Mouse (Mus musculus) lung, postnatal 0 days (tissue): Measurements from ENCODE around the gene Gal3st1. TPM values are rescaled to one million over a fixed set of nuclear protein-coding genes. Genes with fewer than 3 reads are reported as not detected.
"Not testable (repeated sequence)": the region's sequence is repeated elsewhere in the genome, so short reads cannot be mapped to it uniquely, and the experiment has no call there.

Source experiments
- ATAC-seq: fragments of 200-750 bp; cut with Nextera tagmentation; 2 replicates; pipeline ENCODE4 v1.8.0; 2017; ENCODE audit warnings: moderate library complexity
- DNase-seq: peaks from one replicate; pipeline ENCODE4 v3.0.0-alpha.2; 2016; ENCODE audit warnings: low spot score
- H3K27ac ChIP-seq: fragments of 300-500 bp; sonication (generic); 2 replicates; pipeline ENCODE4 v1.5.1; 2014; ENCODE audit warnings: antibody characterized with exemption, mild to moderate bottlenecking, low read length, mixed read lengths
- H3K27me3 ChIP-seq: fragments of 300-500 bp; sonication (generic); replicated peaks from 2 replicates; pipeline ENCODE4 v1.6.1; 2014; ENCODE audit warnings: low read length, mixed read lengths; ENCODE audit not compliant: insufficient read depth
- H3K36me3 ChIP-seq: fragments of 300-500 bp; sonication (generic); 2 replicates; pipeline ENCODE4 v1.6.1; 2014; ENCODE audit warnings: low read length, mixed read lengths; ENCODE audit not compliant: insufficient read depth
- H3K4me1 ChIP-seq: fragments of 300-500 bp; sonication (generic); 2 replicates; pipeline ENCODE4 v1.6.1; 2014; ENCODE audit warnings: antibody characterized with exemption, low read depth, low read length, mixed read lengths; ENCODE audit not compliant: insufficient read depth
- H3K4me2 ChIP-seq: fragments of 300-500 bp; sonication (generic); replicated peaks from 2 replicates; pipeline ENCODE4 v1.6.1; 2014; ENCODE audit warnings: low read depth, mild to moderate bottlenecking, low read length, moderate library complexity, mixed read lengths
- H3K4me3 ChIP-seq: fragments of 300-500 bp; sonication (generic); 2 replicates; pipeline ENCODE4 v1.5.1; 2014; ENCODE audit warnings: low read depth, low read length
- H3K9ac ChIP-seq: fragments of 300-500 bp; sonication (generic); replicated peaks from 2 replicates; pipeline ENCODE4 v1.6.1; 2014; ENCODE audit warnings: low read depth, mild to moderate bottlenecking
- H3K9me3 ChIP-seq: fragments of 300-500 bp; sonication (generic); 2 replicates; pipeline ENCODE4 v1.6.1; 2016; ENCODE audit warnings: low read length, mixed read lengths
- CTCF ChIP-seq: IDR thresholded peaks from 2 replicates; pipeline ENCODE4 v1.5.1; 2016; ENCODE audit warnings: antibody characterized with exemption, mild to moderate bottlenecking
- EP300 ChIP-seq: IDR thresholded peaks from 2 replicates; pipeline ENCODE4 v1.6.1; 2016; ENCODE audit warnings: antibody characterized with exemption, mild to moderate bottlenecking, control low read depth
- WGBS: fragments of 180-500 bp; shearing (Covaris S2); extraction: QIAGEN DNeasy Blood & Tissue Kit; methylation state at CpG from one replicate; pipeline ENCODE4 v1.1.7; 2014; 5-methylcytosine and 5-hydroxymethylcytosine counted together
- polyA plus RNA-seq: library from polyadenylated mRNA; unstranded; fragments of >200 nt; fragmentation: Nextera tagmentation; extraction: Ambion mirVana; gene quantifications from 2 replicates; pipeline ENCODE4 v1.2.1, GENCODE M21; 2015

Gal3st1 gene
- polyA plus RNA-seq, 1 experiment from 2014 or later, result 20.5 TPM

GRCm38 (mm10) chr11:3946386-3946785, 37.0 kb upstream of the Gal3st1 start:
- H3K4me2 ChIP-seq, result no peak overlapping the region
- no peak overlapping the region for H3K4me3 ChIP-seq
- no peak overlapping the region for H3K27ac ChIP-seq
- ATAC-seq (no peak), DNase-seq (no peak)
- no peaks in the 10 kb centered on the region for H3K4me1 ChIP-seq
- 34% methylated on average over 1 of the region's 1 CpGs for WGBS
- TF ChIP-seq EP300, result no peak
- no peak for TF ChIP-seq CTCF
- no peaks in the 10 kb centered on the region for H3K36me3 ChIP-seq
- H3K9ac ChIP-seq, result no peak overlapping the region
- no peaks in the 10 kb centered on the region for H3K9me3 ChIP-seq
- H3K27me3 ChIP-seq, result no peaks in the 10 kb centered on the region

- not testable (repeated sequence) for H3K4me1 ChIP-seq, H3K4me3 ChIP-seq, H3K4me2 ChIP-seq, H3K9me3 ChIP-seq, H3K27me3 ChIP-seq, H3K9ac ChIP-seq, H3K36me3 ChIP-seq, DNase-seq, H3K27ac ChIP-seq, ATAC-seq
- 84% methylated on average over 5 of the region's 5 CpGs for WGBS
These were observed 28.6 kb upstream of the Gal3st1 start for GRCm38 (mm10) chr11:3954876-3955275.

GRCm38 (mm10) chr11:3955371-3955770, 28.1 kb upstream of the Gal3st1 start:
- H3K27ac ChIP-seq, ATAC-seq, H3K36me3 ChIP-seq, H3K4me1 ChIP-seq, H3K9me3 ChIP-seq, H3K27me3 ChIP-seq, H3K9ac ChIP-seq, H3K4me3 ChIP-seq, DNase-seq, H3K4me2 ChIP-seq: not testable (repeated sequence)
- 74% methylated on average over 4 of the region's 4 CpGs for WGBS

GRCm38 (mm10) chr11:3960901-3961300, 22.5 kb upstream of the Gal3st1 start:
- no peak overlapping the region for H3K4me3 ChIP-seq
- H3K9ac ChIP-seq, result no peak overlapping the region
- WGBS, result 39% methylated on average over 2 of the region's 2 CpGs
- H3K36me3 ChIP-seq, result no peaks in the 10 kb centered on the region
- no peak overlapping the region for H3K27ac ChIP-seq
- ATAC-seq (no peak), DNase-seq (no peak)
- no peak overlapping the region for H3K4me2 ChIP-seq
- H3K4me1 ChIP-seq, result no peaks in the 10 kb centered on the region; the same call in 1 of the 2 replicates
- H3K9me3 ChIP-seq, result no peaks in the 10 kb centered on the region
- no peaks in the 10 kb centered on the region for H3K27me3 ChIP-seq
- TF ChIP-seq CTCF (no peak), EP300 (no peak)

GRCm38 (mm10) chr11:3961761-3962160, 21.7 kb upstream of the Gal3st1 start:
- ATAC-seq (no peak), DNase-seq (no peak)
- Histone ChIP-seq H3K36me3 (no peaks in the 10 kb centered on the region), H3K9ac (no peak overlapping the region), H3K27ac (no peak overlapping the region), H3K27me3 (no peaks in the 10 kb centered on the region), H3K4me2 (no peak overlapping the region), H3K4me1 (no peaks in the 10 kb centered on the region; the same call in 1 of the 2 replicates), H3K9me3 (no peaks in the 10 kb centered on the region), H3K4me3 (no peak overlapping the region)
- WGBS, result 63% methylated on average over 3 of the region's 3 CpGs
- no peak for TF ChIP-seq EP300
- TF ChIP-seq CTCF, result no peak

GRCm38 (mm10) chr11:3963155-3963554, 20.3 kb upstream of the Gal3st1 start:
- Histone ChIP-seq H3K4me1 (no peaks in the 10 kb centered on the region; the same call in 1 of the 2 replicates), H3K36me3 (no peaks in the 10 kb centered on the region), H3K9me3 (no peaks in the 10 kb centered on the region), H3K27ac (peak overlapping the region; percentile 82; the same call in 1 of the 2 replicates), H3K27me3 (no peaks in the 10 kb centered on the region), H3K4me3 (no peak overlapping the region), H3K9ac (no peak overlapping the region), H3K4me2 (peak overlapping the region; percentile 75)
- TF ChIP-seq EP300 (no peak), CTCF (no peak)
- ATAC-seq, result no peak; the same call in 1 of the 2 replicates
- DNase-seq, result no peak
- 85% methylated on average over 10 of the region's 10 CpGs for WGBS
